Mouse (Mus musculus): ENCODE data around the gene Usp33.

Usp33 gene

GRCm38 (mm10) chr3:152401964-152402670, 55.8 kb downstream of the Usp33 start:
- DNase-seq (ENCODE audit: low read depth, low spot score): no peak

DNA sequence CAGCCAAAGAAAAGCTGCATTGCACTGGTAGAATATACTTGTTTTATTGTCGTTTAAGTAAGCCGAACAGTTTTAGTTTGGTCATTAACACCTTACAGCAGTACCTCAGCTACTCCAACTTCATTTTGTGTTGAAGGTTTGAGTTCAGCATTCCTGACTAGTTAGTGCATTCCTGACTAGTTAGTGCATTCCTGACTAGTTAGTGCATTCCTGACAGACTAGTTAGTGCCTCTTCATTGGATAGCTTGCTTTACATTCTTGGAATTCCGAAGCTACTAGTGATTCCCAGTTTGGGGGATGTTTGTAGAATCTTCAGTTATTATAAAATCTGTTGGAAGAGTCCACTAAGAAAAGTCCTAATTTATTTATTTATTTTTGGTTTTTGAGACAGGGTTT, 56.4 kb downstream of the Usp33 start:
- DNase-seq (ENCODE audit: low read depth, low spot score): no peak

- DNase-seq (ENCODE audit: low read depth, low spot score): no peak
Observed at GRCm38 (mm10) chr3:152403827-152404226, 57.5 kb downstream of the Usp33 start.

DNA sequence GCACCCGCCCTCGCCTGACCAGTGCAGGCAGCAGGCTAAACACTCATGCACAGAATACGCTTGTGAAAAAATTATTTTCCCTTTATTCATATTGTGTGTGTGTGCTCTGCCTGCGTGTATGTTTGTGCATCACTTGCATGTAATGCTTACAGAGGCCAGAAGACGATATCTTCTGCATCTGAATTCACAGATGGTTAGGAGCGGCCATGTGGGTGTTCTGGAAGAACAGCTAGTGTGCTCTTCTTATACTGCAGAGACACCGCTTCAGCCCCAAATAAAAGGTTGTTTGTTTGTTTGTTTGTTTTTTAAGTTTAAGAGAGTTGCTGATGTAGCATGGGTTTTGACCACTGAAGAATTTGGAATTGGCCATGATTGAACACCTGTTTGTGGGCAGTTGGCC, 59.1 kb downstream of the Usp33 start:
- DNase-seq (ENCODE audit: low read depth, low spot score): no peak

DNA sequence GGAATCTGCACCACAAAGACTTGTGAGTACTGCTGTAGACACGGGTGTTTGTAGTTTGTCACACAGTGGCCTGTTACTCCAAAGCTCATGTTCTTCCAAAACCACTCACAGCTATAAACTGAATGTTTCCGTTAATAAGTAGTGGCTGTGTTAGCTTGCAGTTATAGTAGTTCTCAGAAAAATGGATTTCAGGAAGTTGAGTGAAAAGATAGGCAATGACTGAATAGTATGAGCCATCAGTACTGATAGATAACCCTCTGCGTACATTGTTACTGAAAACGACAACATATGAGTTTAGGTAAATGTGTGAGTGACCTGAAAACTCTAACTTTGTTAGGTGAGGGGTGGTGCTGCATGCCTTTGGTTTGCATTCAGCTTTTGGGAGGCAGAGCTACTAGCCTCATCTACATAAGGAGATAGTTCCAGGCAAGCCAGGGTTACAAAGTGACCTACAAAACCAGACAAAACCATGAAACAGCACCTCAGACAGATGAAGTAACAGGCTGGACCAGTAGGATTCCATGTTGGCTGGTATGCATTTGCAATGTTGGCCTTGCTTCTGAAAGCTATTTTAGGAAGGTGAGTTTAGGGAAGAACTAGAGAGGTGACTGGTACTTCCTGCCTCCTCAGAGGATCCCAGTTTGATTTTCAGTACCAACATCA, 59.8 kb downstream of the Usp33 start:
- no peak for DNase-seq (ENCODE audit: low read depth, low spot score)

DNA sequence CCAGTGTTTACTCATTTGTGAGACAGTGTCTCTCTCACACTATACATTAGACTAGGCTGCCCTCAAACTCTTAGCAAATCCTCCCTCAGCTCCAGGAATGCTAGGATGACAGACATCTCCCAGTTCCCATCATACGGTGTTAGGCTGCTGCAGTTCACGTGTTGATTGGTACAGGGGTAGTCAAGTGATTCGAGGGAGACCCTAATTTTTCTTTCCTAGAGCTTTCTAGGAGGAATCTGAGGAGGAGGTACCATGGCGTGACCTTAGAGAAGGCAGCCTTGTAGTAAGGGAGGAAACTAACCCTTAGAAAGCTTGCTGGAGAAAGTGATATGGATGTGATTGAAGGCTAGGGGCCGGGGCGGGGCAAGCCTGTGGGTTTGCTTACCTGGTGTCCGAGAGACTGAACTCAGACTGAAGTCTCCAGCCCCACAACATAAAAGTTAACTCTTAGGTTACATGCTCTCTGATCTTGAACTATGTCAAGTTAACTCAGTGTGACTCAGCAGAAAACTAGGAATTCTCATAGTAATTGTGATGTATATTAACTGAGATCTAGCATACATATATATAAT, 64.8 kb downstream of the Usp33 start:
- DNase-seq (ENCODE audit: low read depth, low spot score): no peak

- no peak for DNase-seq (ENCODE audit: low read depth, low spot score)
Observed at GRCm38 (mm10) chr3:152412362-152412761, 66.1 kb downstream of the Usp33 start.

DNA sequence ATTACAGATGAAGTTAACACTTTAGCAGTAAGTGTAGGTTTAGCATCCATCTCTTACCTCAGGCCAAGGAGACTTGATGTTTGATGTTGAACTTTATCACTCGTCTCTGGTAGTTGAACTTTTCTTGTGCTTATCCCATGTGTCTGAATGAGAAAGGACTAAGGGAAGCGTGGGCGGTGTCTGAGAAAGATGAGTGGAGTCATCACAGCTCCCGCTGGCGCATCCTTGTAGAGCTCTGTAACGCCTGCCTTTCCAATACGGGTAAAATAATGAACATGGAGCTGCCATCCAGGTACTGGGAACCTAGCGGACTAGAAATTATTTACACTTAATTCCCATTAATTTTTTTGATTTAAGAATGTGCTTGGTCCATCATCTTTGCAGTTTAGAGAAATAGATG, 82.6 kb downstream of the Usp33 start:
- DNase-seq (ENCODE audit: low read depth, low spot score): no peak

DNA sequence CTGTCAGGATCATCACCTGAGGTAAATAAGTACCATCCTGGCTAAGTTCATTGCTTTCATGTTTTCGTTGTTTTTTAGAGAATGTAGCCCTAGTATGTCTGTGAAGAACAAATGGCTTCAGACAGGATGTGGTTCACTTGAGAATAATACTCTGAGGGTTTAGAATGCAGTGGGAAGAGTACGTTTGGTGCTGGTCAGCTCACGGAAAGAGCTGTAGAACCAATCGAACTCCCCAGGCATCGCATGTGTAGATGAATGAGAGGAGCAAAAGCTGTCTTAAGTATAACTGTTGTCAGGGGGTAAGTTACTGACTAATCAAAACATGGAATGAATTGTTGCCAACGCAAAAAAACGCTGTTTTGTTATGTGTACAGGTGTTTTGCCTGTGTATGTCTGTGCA, 86.4 kb downstream of the Usp33 start:
- DNase-seq (ENCODE audit: low read depth, low spot score): peak; percentile 50

DNA sequence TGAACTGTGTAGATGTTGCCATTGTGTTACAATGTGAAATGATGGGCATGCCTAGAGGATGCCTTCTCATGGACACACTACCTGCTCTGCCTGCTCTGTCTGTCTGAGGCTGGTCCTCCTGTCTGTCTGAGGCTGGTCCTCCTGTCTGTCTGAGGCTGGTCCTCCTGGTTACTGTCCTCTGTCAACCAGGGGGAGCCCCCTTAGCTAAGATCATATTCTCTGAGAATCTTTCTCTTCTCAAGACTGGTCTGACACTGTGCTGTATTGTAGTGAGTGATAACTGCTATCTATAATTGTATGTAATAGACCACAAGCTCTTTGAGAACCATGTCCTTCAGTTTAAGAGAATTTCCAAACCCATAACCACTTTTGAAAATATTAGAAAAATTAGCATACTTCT, 89.3 kb downstream of the Usp33 start:
- DNase-seq (ENCODE audit: low read depth, low spot score): no peak

DNA sequence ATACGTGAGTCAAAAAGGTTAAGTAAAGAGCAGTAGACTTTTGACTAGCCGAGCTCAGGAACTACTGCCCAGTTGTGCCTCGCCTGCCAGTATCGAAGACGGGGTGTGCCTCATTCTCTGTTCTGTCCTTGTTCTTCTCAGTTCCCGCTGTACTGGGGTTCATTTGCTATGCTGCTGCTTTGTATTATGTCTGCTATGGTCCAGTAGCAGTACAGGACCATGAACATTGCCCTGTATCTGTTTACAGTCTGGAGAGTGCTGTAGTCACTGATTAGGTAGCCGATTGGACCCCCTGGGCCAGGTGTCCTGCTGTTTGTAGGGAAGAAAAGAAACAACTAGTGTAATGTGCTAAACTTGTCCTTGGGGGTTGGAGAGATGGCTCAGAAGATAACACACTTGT, 91.8 kb downstream of the Usp33 start:
- DNase-seq (ENCODE audit: low read depth, low spot score): no peak

DNA sequence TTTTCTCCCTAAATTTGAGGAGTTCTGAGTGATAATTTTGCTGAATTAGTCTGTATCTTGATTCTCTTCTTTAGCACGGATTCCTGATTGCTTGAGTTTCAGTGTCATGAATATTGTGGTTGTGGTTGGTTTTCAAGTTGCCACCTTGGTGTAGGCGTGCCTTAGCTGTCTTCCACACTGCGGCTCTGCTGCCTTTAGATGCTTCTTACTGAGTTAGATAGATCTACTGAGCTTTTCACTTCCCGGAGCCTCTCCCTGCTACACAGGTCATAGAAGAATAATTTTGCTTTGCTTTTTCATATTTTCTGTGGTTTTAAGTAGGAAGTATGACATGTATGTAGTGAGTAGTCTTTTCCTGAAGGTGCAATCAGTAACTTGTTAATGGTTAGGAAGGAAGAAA, 96.5 kb downstream of the Usp33 start:
- peak; percentile 41 for DNase-seq (ENCODE audit: low read depth, low spot score)
